Comparison of ENCODE assay signal across 26 mouse cellular contexts in genomic region chr11:42535286-42535685, GRCm38 (mm10).
A peak's percentile ranks its signal among the peaks of the same experiment; 100 is the strongest.
DNase-seq lines count a peak whose midpoint lies in the region; ATAC-seq lines count a peak whose summit lies in the region.
"Had no signal": no experiment of that assay in that cellular context is flagged by ENCODE, and none has a peak within 500 bp of the region (broad histone marks: within the 10 kb centered on the region; RNA-seq: fewer than 3 reads in every experiment).

No protein-coding gene starts in this region.

- ATAC-seq in frontal cortex, adult (ENCODE audit: low TSS enrichment) = peak; percentile 81
- ATAC-seq: forebrain, postnatal 0 days; hindbrain, embryonic 16.5 days; lung, postnatal 0 days; midbrain, embryonic 13.5 days had no signal

- no peak for DNase-seq in frontal cortex, postnatal 14 days (ENCODE audit: low spot score in 2 of 2)
- DNase-seq in layer of hippocampus, adult 9-11 months = peak; percentile 24
- no peak for DNase-seq in layer of hippocampus, postnatal 10 days (ENCODE audit: low spot score in 2 of 2)
- DNase-seq in right cerebral cortex, adult 2 months (ENCODE audit: low spot score in 2 of 2) = peak; percentile 50 to 59
- DNase-seq in right cerebral cortex, postnatal 4 days = no peak
- peak; percentile 22 to 52 for DNase-seq in right cerebral cortex, postnatal 36 days (ENCODE audit: low spot score in 2 of 2)
- DNase-seq in spleen, postnatal 14 days (ENCODE audit: low spot score in 2 of 2) = no peak
- DNase-seq: adrenal gland, adult 8-10 months; cerebellum, adult 11-12 months; cerebellum, postnatal 14 days; forebrain, postnatal 0 days; gastrocnemius, postnatal 10 days; heart, postnatal 10 days; kidney, adult 2 months; kidney, postnatal 36 days; liver, embryonic 13.5 days; lung, adult 18-20 months; lung, postnatal 4 days; retina, postnatal 1 day; spleen, adult 18-20 months; thymus, adult 2 months; thymus, postnatal 36 days had no signal

Comparison
In these comparisons a context has a peak if more than half of its experiments do, and no peak if none do; other contexts are left out.
1. DNase-seq: peak in layer of hippocampus, adult 9-11 months (single experiment), right cerebral cortex, adult 2 months (2 of 2) and right cerebral cortex, postnatal 36 days (2 of 2); none in frontal cortex, postnatal 14 days (0 of 2), layer of hippocampus, postnatal 10 days (0 of 2), right cerebral cortex, postnatal 4 days (single experiment) and spleen, postnatal 14 days (0 of 2).